Comparison of ENCODE assay signal across 11 mouse cellular contexts in genomic region chr8:49461724-49462473, GRCm38 (mm10).
DNase-seq lines count a peak whose midpoint lies in the region; ATAC-seq and TF ChIP-seq lines count a peak whose summit lies in the region.
"Had no signal": no experiment of that assay in that cellular context is flagged by ENCODE, and none has a peak within 500 bp of the region (broad histone marks: within the 10 kb centered on the region; RNA-seq: fewer than 3 reads in every experiment).

No protein-coding gene starts in this region.

- ATAC-seq in forebrain, embryonic 13.5 days: peak; percentile 89
- no peak for ATAC-seq in limb, embryonic 11.5 days (ENCODE audit: insufficient number of reproducible peaks, low FRiP score, low TSS enrichment, low read depth)
- peak; percentile 90 for ATAC-seq in neural tube, embryonic 13.5 days (ENCODE audit: low read depth)
- no peak for ATAC-seq in megakaryocyte progenitor cell, adult 5-6 weeks (replicated peaks; ENCODE audit: poor library complexity)
- ATAC-seq: lung, postnatal 0 days had no signal

- peaks cover 19% of the 10 kb centered on the region for H3K4me1 ChIP-seq in forebrain, embryonic 13.5 days
- peaks cover 11% of the 10 kb centered on the region for H3K4me1 ChIP-seq in limb, embryonic 11.5 days (ENCODE audit: control insufficient read depth, insufficient read depth, low read length)
- peaks cover 25% of the 10 kb centered on the region for H3K4me1 ChIP-seq in neural tube, embryonic 13.5 days (replicated peaks)

- H3K36me3 ChIP-seq in forebrain, embryonic 13.5 days (ENCODE audit: poor library complexity, severe bottlenecking): no peaks in the 10 kb centered on the region
- H3K36me3 ChIP-seq in limb, embryonic 11.5 days (ENCODE audit: control insufficient read depth, insufficient read depth, low read length): no peaks in the 10 kb centered on the region
- no peaks in the 10 kb centered on the region for H3K36me3 ChIP-seq in neural tube, embryonic 13.5 days

- peak overlapping the region; percentile 21; the same call in 1 of the 2 replicates for H3K27ac ChIP-seq in forebrain, embryonic 13.5 days
- H3K27ac ChIP-seq in limb, embryonic 11.5 days (replicated peaks; ENCODE audit: low read depth, low read length): 0 out of 2 replicates have a peak overlapping the region, but pooled peaks have one; percentile 18
- peak overlapping the region; percentile 82 for H3K27ac ChIP-seq in neural tube, embryonic 13.5 days (replicated peaks)
- no peak overlapping the region for H3K27ac ChIP-seq in gastrocnemius, adult 2 months
- H3K27ac ChIP-seq: stomach, postnatal 0 days had no signal

- H3K4me3 ChIP-seq in forebrain, embryonic 13.5 days: peak overlapping the region; percentile 26
- no peak overlapping the region for H3K4me3 ChIP-seq in limb, embryonic 11.5 days (ENCODE audit: low read depth, low read length)
- H3K4me3 ChIP-seq in neural tube, embryonic 13.5 days: 0 out of 2 replicates have a peak overlapping the region, but pooled peaks have one; percentile 1
- H3K4me3 ChIP-seq in gastrocnemius, adult 2 months: no peak overlapping the region

- H3K9me3 ChIP-seq in forebrain, embryonic 13.5 days (replicated peaks): no peaks in the 10 kb centered on the region
- no peaks in the 10 kb centered on the region for H3K9me3 ChIP-seq in limb, embryonic 11.5 days (ENCODE audit: control insufficient read depth, low read length)
- H3K9me3 ChIP-seq in neural tube, embryonic 13.5 days: no peaks in the 10 kb centered on the region

- DNase-seq in layer of hippocampus, adult 18-20 months (ENCODE audit: low spot score in 2 of 2): peak; percentile 5 to 7
- no peak for DNase-seq in layer of hippocampus, adult 11-12 months (ENCODE audit: low spot score)
- DNase-seq in limb, embryonic 11.5 days (ENCODE audit: low spot score): peak; percentile 64
- DNase-seq in gastrocnemius, adult 2 months: no peak
- no peak for DNase-seq in kidney, adult 9 months
- DNase-seq: kidney, adult 18-20 months had no signal

- H3K27me3 ChIP-seq in forebrain, embryonic 13.5 days: peaks cover 21% of the 10 kb centered on the region
- no peaks in the 10 kb centered on the region for H3K27me3 ChIP-seq in limb, embryonic 11.5 days (ENCODE audit: control insufficient read depth, insufficient read depth, low read length)
- no peaks in the 10 kb centered on the region for H3K27me3 ChIP-seq in neural tube, embryonic 13.5 days

- intact Hi-C loops in gastrocnemius, adult 2 months (cut with DNase I): no loop called here

- H3K9ac ChIP-seq in forebrain, embryonic 13.5 days: no peak overlapping the region
- no peak overlapping the region for H3K9ac ChIP-seq in limb, embryonic 11.5 days (ENCODE audit: low read length)
- no peak overlapping the region for H3K9ac ChIP-seq in neural tube, embryonic 13.5 days

- TF ChIP-seq CTCF in gastrocnemius, adult 2 months (IDR thresholded peaks at IDR 0.05): no peak

- 5% methylated on average over 16 of the region's 16 CpGs for WGBS in forebrain, embryonic 13.5 days
- 15% methylated on average over 16 of the region's 16 CpGs for WGBS in limb, embryonic 11.5 days
- WGBS in neural tube, embryonic 13.5 days: 11% methylated on average over 16 of the region's 16 CpGs

- peak overlapping the region; percentile 55 for H3K4me2 ChIP-seq in forebrain, embryonic 13.5 days
- peak overlapping the region; percentile 18; the same call in 1 of the 2 replicates for H3K4me2 ChIP-seq in limb, embryonic 11.5 days (ENCODE audit: low read depth, severe bottlenecking)
- peak overlapping the region; percentile 42 for H3K4me2 ChIP-seq in neural tube, embryonic 13.5 days

Comparison
In these comparisons a context has a peak if more than half of its experiments do, and no peak if none do; other contexts are left out.
1. DNase-seq: peak in layer of hippocampus, adult 18-20 months (2 of 2) and limb, embryonic 11.5 days (single experiment); none in layer of hippocampus, adult 11-12 months (single experiment), gastrocnemius, adult 2 months (single experiment) and kidney, adult 9 months (single experiment).
2. ATAC-seq: peak in forebrain, embryonic 13.5 days (single experiment) and neural tube, embryonic 13.5 days (single experiment); none in limb, embryonic 11.5 days (single experiment) and megakaryocyte progenitor cell, adult 5-6 weeks (single experiment).
3. H3K4me3 ChIP-seq: peak in forebrain, embryonic 13.5 days (single experiment) and neural tube, embryonic 13.5 days (single experiment); none in limb, embryonic 11.5 days (single experiment) and gastrocnemius, adult 2 months (single experiment).
4. Peak in every context shown above with its lines, with median percentiles within 50 percentile points of each other: H3K4me2 ChIP-seq.